Mouse (Mus musculus) thymus, adult 2 months (tissue): ENCODE measurements around the gene Cdc42ep4. TPM values are rescaled to one million over a fixed set of nuclear protein-coding genes. Genes with fewer than 3 reads are reported as not detected.

Source experiments
- DNase-seq: peaks from one replicate; pipeline ENCODE4 v3.0.0; 2021
- H3K27ac ChIP-seq: fragments of 200-500 bp; 2 replicates; pipeline ENCODE4 v1.5.1; 2012; ENCODE audit warnings: low read length, control low read depth; ENCODE audit not compliant: control insufficient read depth, insufficient read depth
- H3K27me3 ChIP-seq: fragments of 200-500 bp; 2 replicates; pipeline ENCODE4 v1.6.1; 2012; ENCODE audit warnings: mild to moderate bottlenecking, low read length, moderate library complexity, mixed read lengths; ENCODE audit not compliant: control insufficient read depth, insufficient read depth
- H3K36me3 ChIP-seq: fragments of 200-500 bp; 2 replicates; pipeline ENCODE4 v1.6.1; 2012; ENCODE audit warnings: mild to moderate bottlenecking, low read length, moderate library complexity; ENCODE audit not compliant: control insufficient read depth, insufficient read depth
- H3K4me1 ChIP-seq: fragments of 200-500 bp; replicated peaks from 2 replicates; pipeline ENCODE4 v1.6.1; 2012; ENCODE audit warnings: low read length; ENCODE audit not compliant: control insufficient read depth, insufficient read depth
- H3K4me3 ChIP-seq: fragments of 200-500 bp; 2 replicates; pipeline ENCODE4 v1.5.1; 2012; ENCODE audit warnings: mild to moderate bottlenecking, low read length, control low read depth, moderate library complexity; ENCODE audit not compliant: control insufficient read depth, insufficient read depth
- CTCF ChIP-seq: fragments of 200-500 bp; IDR thresholded peaks from 2 replicates; pipeline ENCODE4 v1.5.1; 2012; ENCODE audit warnings: mild to moderate bottlenecking, control low read depth, low read length, moderate library complexity, borderline replicate concordance; ENCODE audit not compliant: control insufficient read depth, poor library complexity, insufficient read depth; ENCODE audit errors: extremely low read depth
- POLR2A ChIP-seq: fragments of 200-500 bp; IDR thresholded peaks from 2 replicates; pipeline ENCODE4 v1.6.1; 2012; ENCODE audit warnings: mild to moderate bottlenecking, low read length, control low read depth, moderate library complexity; ENCODE audit not compliant: control insufficient read depth, poor library complexity, insufficient read depth; ENCODE audit errors: extremely low read depth
- WGBS: fragments of 180-500 bp; shearing (Covaris S2); methylation state at CpG from one replicate; pipeline ENCODE4 v1.1.7; 2018; 5-methylcytosine and 5-hydroxymethylcytosine counted together
- polyA plus RNA-seq: library from polyadenylated mRNA; depleted of rRNA; stranded (reverse); fragments of >200 nt; gene quantifications from 2 replicates; pipeline ENCODE4 v1.2.3, GENCODE M21; 2012

Cdc42ep4 gene
- polyA plus RNA-seq, 1 experiment = 28.7 TPM

DNA sequence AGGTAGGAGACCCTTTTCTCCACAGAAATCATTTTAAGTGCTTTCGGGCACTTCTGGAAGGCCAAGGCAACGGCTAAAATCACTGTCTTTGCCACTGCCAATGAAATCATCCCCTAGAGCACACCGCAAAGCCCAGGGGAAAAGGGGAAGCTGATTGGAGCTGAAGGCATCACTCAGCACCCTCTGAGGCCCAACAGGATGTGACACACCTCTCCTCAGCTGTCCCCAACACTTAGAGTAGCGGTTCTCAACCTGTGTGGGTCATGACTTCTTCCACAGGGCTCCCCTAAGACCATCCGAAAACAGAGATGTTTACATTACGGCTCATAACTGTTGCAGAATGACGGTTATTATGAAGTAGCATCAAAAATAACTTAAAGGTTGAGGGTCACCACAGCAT, 10.0 kb upstream of the Cdc42ep4 start:
- Histone ChIP-seq H3K36me3 (no peaks in the 10 kb centered on the region), H3K27me3 (no peaks in the 10 kb centered on the region), H3K4me3 (no peak overlapping the region), H3K4me1 (0 out of 2 replicates have a peak, but pooled peaks cover 4% of the 10 kb centered on the region), H3K27ac (no peak overlapping the region)
- WGBS = 47% methylated on average over 7 of the region's 7 CpGs
- TF ChIP-seq POLR2A (no peak), CTCF (no peak)
- DNase-seq = no peak

GRCm38 (mm10) chr11:113760476-113760875, 8.8 kb upstream of the Cdc42ep4 start:
- Histone ChIP-seq H3K27me3 (no peaks in the 10 kb centered on the region), H3K36me3 (no peaks in the 10 kb centered on the region), H3K4me1 (0 out of 2 replicates have a peak, but pooled peaks cover 4% of the 10 kb centered on the region), H3K27ac (no peak overlapping the region), H3K4me3 (no peak overlapping the region)
- DNase-seq = no peak
- WGBS = 90% methylated on average over 7 of the region's 7 CpGs
- TF ChIP-seq POLR2A (no peak), CTCF (no peak)

- no peak overlapping the region for H3K27ac ChIP-seq
- H3K27me3 ChIP-seq = no peaks in the 10 kb centered on the region
- WGBS = 95% methylated on average over 5 of the region's 5 CpGs
- H3K4me3 ChIP-seq = no peak overlapping the region
- no peak for DNase-seq
- 0 out of 2 replicates have a peak, but pooled peaks cover 4% of the 10 kb centered on the region for H3K4me1 ChIP-seq
- TF ChIP-seq POLR2A (no peak), CTCF (no peak)
- H3K36me3 ChIP-seq = no peaks in the 10 kb centered on the region
Measured at GRCm38 (mm10) chr11:113758851-113759250, 7.2 kb upstream of the Cdc42ep4 start.

- no peaks in the 10 kb centered on the region for H3K27me3 ChIP-seq
- 96% methylated on average over 12 of the region's 12 CpGs for WGBS
- H3K27ac ChIP-seq = no peak overlapping the region
- no peak overlapping the region for H3K4me3 ChIP-seq
- TF ChIP-seq CTCF (no peak), POLR2A (no peak)
- no peaks in the 10 kb centered on the region for H3K36me3 ChIP-seq
- DNase-seq = no peak
- peaks cover 9% of the 10 kb centered on the region for H3K4me1 ChIP-seq
Measured at GRCm38 (mm10) chr11:113756578-113756977, 4.9 kb upstream of the Cdc42ep4 start.

- WGBS = 94% methylated on average over 14 of the region's 14 CpGs
- Histone ChIP-seq H3K27me3 (no peaks in the 10 kb centered on the region), H3K4me1 (peaks cover 7% of the 10 kb centered on the region), H3K27ac (no peak overlapping the region), H3K4me3 (no peak overlapping the region), H3K36me3 (no peaks in the 10 kb centered on the region)
- no peak for TF ChIP-seq CTCF
- TF ChIP-seq POLR2A = no peak
- DNase-seq = no peak
Measured at GRCm38 (mm10) chr11:113755878-113756277, 4.2 kb upstream of the Cdc42ep4 start.

- WGBS = 93% methylated on average over 9 of the region's 9 CpGs
Measured at GRCm38 (mm10) chr11:113754845-113755244, 3.2 kb upstream of the Cdc42ep4 start.

GRCm38 (mm10) chr11:113752685-113753430, 1.2 kb upstream of the Cdc42ep4 start:
- no peak for TF ChIP-seq POLR2A
- no peak for TF ChIP-seq CTCF
- Histone ChIP-seq H3K4me3 (no peak overlapping the region), H3K27me3 (no peaks in the 10 kb centered on the region), H3K36me3 (no peaks in the 10 kb centered on the region), H3K27ac (no peak overlapping the region), H3K4me1 (peaks cover 33% of the 10 kb centered on the region)
- no peak for DNase-seq
- 94% methylated on average over 10 of the region's 10 CpGs for WGBS

More at GRCm38 (mm10) chr11:113754845-113755244, 3.2 kb upstream of the Cdc42ep4 start:
- Histone ChIP-seq H3K4me1 (peaks cover 15% of the 10 kb centered on the region), H3K27me3 (no peaks in the 10 kb centered on the region), H3K36me3 (no peaks in the 10 kb centered on the region), H3K27ac (no peak overlapping the region), H3K4me3 (no peak overlapping the region)
- no peak for DNase-seq
- no peak for TF ChIP-seq POLR2A
- TF ChIP-seq CTCF = no peak
